Mouse (Mus musculus) ovary, postnatal 14 days (tissue): Measurements from ENCODE around the gene Cdhr3.
A peak's percentile ranks its signal among the peaks of the same experiment; 100 is the strongest.

Source experiments
- DNase-seq: peaks from one replicate; pipeline ENCODE4 v3.0.0; 2022; ENCODE audit warnings: low spot score

Gene Cdhr3

DNA sequence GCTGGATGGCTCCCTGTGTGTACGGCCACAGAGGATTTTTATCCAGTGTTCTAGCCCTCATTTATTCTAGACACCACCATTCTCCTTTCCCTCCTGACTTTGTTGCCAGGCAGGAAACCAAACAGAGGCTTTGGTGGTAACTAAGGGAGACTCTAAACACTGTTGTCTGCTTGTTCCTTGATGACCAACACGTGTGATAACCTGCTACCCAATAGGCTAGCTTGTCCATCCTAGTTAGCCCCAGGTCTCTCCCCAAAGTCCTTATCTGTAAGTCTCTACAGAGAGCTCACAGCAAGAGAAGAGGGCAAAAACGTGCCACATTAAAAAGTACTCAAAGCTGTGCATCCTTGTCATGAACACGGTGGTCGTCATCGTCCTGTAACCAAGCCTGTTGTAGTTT lies at the start of gene Cdhr3:
Gene Cdhr3, minus strand, starts transcription at position 101 of the 400 bp plus-strand sequence.
- no peak for DNase-seq

DNA sequence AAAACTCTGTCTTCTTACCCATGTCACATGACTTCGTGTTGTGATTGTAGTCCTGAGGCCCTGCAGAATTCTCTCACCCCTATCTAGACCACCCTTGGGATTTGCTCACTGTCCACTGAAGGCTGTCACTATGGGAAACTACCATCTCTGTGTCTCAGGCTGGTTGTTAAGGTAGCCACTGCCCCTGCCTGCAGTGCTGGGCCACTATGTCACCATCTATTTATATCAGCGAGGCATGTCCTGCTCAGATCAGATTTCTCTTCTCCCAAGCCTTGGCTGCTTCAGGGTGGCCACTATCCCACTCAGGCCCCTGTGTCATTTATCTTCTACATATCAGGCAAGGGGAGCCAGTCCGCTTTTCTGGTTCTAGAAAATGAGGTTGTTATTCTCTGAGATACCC lies 46.4 kb upstream of the Cdhr3 start:
- no peak for DNase-seq

DNA sequence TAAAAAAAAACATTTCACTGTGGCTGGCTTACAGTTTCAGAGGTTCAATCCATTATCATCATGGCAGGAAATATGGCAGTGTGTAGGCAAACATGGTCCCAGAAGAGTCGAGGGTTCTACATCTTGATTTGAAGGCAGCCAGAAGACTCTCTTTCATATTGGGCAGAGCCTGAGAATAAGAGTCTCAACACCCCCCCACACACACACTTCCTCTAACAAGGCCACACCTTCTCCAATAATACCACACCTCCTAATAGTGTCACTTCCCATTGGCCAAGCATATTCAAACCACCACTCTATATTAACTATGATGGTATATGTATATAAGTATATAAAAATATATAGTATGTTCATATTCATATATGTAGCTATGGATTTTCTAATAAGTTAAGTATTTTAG lies 45.2 kb upstream of the Cdhr3 start:
- DNase-seq = no peak

DNA sequence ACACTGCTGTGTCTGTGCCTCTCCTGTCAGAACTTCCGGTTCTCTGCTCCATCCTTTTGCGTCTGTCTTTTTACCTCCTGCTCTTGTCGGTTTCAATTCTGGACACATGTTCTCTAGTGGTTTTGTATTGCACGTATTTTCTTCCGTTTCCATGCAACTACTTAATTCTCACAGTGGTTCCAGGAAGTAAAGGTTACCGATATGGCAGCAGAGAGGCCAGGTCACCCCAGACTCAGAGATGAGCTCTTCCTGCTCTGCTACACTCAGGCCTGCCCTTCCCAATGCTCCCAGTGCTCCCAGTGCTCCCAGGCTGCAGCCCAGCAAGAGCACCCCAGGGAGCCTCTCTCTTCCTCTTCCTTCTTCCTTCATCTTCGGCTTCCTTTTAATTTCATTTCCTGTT lies 39.1 kb upstream of the Cdhr3 start:
- no peak for DNase-seq

DNA sequence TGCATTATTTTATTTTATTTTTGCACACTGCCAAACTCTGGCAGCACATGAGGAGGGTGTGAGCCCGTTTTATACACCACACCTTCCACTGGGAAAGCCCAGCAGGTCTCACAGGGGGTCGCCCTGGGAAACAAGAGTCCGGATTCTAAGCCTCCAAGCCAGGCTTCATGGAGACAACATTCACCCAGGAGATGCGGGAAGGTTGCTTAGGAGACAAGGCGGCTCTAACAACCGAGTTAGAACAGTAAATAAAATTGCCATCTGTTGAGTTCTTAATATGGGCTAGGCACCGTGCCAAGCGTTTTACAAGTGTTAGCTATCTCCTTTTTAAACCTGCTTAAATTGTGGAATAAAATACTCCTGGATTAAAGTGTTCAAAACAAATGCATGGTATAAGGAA lies 37.7 kb upstream of the Cdhr3 start:
- DNase-seq = no peak

DNA sequence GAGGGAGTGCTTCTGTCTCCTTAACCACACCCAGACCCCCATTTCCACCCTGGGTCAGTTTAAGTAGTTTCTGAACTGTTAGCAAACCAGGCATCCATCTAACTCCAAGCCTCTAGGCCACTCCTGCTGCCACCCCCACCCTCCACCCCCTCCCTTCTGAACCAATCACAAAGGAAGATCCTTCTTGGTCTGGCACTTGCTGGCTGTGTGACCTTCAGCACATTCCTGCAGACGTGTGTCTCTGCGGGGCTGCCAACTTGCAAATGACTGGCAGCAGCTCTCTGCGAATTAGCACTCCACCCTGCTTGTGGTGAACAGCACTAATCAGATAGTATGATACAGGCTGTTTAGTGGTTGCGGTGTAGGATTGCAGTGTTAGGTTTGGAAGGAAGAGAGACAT lies 36.7 kb upstream of the Cdhr3 start:
- DNase-seq = no peak

DNA sequence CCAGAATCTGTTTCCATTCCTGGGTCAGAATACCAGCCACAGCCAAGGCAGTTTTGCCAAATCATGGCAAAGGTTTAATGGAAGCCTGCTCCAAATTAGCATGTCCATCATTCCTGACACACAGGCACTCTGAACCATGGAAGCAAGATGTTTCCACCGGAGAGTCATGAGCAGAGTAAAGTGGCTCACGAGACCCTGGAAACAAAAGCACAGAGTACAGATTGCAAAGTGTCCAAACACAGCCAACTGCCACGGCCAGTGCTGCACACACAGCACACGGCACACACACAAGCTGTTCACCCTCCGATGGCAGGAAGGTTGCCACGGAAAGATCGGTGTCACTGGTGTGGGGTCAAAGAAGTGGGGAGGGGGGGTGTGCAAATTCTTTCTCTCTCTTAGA lies 36.0 kb upstream of the Cdhr3 start:
- no peak for DNase-seq

DNA sequence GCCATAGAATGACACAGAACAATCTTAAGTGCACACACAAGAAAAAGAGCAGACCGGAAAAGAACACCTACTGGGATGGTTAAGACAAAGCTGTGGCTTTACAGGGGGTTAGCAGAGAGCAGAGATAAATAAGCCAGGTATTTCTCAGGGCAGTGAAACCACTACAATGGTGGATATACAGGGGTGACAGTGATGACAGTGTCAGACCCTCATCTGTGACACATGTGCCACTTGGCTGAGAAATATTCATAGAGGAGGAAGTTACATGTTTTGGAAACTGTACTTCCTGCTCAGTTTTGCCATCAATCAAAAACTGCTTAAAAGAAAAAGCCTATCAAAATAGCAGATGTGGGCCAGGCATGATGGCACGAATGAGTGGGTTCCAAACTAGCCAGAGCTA lies 35.4 kb upstream of the Cdhr3 start:
- no peak for DNase-seq

DNA sequence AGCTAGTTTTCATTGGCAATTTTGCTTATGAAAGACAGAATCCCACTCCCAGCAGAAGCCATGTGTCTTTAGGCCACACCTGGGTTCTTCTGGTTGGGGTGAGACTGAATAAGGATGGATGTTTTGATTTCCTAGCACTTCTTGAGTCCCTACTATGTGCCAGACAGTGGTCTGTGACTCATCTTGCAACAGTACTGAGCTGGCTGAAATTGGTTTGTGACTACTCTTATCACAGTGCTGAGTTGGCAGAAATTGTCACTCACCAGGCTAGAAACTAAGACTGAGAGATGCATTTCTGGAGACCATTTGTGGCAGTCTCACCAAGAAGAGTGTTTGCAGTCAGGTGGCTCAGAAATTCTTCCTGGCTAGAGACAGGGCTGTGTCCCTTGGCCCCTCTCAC lies 33.6 kb upstream of the Cdhr3 start:
- DNase-seq = no peak

DNA sequence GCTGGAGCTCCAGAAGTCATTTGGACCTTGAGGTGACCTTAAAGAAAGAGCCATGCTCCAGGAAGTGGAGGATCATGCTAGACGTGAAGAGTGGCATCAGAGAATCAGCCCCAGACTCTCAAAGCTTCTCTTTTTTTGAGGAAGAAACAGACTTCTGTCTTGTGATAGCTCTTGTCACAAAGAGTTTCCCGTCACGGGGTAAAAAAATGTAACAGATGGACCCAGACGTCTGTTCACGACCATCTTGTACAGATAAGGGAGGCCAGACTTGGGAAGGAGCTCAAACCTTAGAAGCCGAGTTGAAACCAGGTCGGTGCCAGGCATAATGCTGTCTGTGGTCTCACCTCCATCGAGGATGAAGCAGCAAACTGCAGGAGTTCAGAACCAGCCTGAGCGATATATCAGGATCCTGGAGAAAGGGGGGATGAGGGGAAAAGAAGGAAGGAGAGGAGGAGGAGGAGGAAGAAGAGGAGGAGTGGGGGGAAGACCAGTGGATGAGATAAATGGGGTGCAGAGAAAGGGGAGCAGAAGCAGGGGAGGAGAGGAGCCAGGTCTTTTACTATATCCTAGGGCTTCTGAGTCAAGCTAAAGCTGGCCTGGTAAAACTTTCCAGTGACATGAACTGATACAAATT lies 33.0 kb upstream of the Cdhr3 start:
- DNase-seq = no peak

DNA sequence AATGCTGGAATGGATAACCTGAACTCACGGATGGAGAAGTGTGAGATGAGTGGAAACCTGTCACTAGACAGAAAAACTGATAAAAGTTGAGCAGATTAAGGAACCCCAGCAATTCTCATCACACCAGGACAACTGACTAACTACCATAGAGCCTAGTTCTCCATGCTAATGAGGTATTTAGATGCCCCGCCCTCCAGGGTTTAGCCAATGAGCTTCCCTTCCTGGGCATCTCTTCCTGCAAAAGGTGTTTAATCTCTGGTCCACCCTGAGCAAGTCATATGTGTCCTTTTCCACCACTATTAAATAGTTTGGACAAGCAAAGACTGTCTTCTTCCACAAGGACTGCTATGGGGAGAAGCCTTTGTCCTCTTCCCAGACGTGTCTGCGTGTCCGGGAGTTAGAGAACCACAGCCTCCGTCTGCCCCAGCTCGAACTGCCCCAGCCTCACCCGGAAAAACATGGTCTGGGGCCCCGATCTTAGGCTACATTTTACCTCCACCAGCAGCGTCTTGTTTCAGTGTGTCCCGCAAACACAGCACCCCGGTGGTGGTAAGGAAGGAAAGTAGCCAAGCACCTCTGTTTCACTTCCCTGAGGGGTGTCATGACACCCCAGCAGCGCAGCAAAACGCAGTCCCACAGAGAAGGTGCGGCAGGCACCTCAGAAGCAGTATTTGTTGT lies 26.1 kb upstream of the Cdhr3 start:
- no peak for DNase-seq

DNA sequence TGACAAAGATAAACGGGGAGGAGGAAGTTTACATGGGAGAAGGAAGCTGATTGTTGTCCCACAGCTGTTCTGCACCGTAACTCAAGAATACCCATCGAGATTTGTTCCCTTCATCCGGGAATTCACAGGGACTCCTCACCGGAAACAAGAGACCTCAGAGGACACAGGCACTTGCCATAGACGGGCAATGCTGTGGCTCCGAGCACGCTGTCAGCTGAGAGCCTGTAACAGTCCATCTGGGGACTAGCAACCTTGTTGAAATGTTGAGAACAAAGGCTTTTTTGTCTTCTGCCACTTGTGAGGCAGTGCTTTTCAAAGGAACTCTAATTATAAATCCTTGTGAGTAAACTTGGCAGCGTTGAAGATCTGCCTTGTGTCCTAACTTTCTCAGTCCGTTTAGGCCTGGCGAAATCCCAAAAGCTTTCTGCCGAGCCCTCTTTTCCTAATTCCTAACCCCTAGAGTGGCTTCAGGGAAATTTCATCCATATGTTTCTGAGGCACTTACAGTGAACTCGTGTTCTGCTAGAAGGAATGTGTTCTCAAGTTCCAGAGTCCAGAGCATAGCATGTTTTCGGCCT lies 18.3 kb upstream of the Cdhr3 start:
- peak; percentile 17 for DNase-seq

DNA sequence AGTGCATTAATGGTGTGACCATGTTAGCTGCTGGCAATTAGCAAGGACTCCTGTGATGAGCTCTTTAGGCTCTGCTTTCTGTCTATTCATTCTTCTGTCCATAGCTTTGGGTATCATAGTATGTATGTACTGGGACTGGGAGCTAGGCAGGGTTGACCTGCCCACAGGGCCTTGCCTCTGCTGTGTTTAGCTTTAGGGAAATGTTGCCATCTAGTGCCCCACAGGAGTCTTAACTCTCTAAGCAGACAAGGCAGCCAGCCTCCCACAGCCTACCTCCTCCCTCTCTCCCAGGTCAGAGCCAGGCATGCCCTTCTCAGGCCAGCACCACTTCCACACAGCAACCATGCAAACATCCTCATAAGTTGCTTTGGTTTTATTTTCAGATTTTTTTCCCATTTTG lies 16.9 kb upstream of the Cdhr3 start:
- DNase-seq = no peak

DNA sequence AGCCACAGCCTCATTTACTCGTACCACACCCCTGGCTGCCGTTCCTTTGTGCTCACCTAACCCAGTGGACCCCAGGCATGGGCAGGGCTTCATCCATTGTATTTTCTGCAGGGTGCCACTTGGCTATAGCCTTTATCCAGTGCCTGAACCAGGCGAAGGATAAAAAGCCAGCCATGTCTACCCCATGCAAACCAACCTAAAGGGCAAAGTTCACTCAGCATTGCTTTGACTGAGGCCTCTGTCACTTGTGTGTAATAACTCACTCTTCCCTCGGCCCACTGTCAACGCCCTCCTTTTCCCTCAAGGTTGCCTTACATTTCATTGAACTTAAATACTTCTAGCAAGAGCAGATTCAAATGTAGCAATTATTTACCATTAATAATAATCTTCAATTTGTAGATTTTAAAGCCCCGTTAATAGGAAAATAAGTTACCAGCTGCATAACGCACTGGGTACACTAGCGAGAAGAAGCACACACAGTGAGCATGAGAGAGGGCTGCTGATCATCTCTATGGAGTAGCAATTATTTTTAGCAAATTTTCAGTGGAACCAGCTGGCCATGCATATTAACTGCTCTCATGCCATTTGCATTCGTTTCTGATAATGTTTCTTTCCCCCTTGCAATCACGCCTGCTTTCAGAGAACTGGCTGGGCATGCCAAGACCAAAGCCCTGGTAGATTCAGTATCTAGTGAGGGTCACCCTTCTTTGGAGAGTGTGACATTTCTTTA lies 13.9 kb upstream of the Cdhr3 start:
- no peak for DNase-seq

DNA sequence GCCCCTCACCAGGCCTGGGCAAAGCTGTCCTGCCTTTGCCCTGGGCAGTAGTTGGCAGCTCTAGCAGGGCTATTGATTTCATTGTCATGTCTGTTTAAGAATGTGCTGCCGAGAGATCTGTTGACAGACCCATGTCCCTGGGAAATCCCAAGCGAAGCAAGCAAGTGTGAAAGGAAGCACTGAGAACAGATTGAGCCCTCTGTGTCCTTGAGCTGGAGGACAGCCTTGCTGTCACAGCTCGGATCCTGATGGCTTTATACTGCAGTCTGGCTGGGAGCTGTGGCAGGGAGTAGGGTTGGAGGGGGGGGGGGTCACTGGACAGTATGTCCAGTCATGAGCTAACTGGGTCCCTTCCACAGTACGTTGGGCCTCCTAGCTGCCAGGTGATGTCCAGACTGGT lies 13.0 kb upstream of the Cdhr3 start:
- no peak for DNase-seq

DNA sequence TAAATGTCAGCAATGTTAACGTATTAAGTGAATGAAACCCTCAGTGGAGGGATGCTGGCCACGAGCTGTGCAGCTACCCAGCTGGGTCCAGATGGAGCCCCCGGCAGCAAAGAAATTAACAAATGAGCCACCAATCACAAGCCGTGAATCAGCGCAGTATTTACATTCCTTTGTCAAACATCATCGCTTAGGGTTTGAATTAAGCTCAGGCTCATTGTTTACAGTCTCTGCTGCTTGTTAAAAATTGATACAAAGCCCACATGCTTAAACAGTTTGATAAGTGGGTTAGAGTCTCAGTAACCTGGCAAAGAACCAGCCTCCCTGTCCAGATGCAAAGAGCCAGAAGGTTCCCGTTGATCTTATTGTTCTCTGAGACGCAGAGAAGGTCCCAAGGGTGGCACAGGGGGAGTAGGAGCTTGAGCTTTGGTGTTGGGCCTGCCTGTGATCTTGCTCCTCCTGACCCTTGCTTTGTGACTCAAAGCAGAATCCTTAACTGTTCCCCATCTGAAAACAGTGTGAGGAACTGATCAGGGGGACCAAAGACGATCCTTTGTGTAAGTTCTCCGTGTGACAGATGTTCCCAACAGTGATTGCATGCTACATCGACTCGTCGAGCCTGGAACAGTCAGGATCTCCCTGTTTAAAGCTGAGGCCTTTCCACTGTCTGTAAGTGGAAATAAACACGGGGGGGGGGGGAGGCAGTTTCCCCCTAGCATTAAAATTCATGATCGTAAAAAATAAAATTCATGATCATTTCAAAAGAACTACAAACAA lies 9.9 kb upstream of the Cdhr3 start:
- no peak for DNase-seq

DNA sequence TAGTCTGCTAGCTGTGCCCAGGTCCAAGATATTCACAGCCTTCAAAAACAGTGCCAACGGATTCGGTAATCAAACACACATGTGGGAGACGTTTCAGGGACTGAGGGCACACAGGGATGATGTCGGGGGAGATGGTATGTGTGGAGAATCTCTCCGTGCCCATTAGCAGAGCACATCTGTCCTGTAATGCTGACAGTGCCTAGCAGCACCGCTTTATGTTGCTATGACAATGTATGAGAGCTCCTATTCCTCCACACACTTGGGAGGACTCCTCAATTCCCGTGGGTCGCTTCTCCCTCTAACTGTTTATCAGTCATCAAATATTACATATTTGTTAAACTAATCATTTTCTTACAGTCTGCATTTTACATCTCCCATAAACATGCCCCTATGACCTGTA lies 9.0 kb upstream of the Cdhr3 start:
- DNase-seq = no peak

DNA sequence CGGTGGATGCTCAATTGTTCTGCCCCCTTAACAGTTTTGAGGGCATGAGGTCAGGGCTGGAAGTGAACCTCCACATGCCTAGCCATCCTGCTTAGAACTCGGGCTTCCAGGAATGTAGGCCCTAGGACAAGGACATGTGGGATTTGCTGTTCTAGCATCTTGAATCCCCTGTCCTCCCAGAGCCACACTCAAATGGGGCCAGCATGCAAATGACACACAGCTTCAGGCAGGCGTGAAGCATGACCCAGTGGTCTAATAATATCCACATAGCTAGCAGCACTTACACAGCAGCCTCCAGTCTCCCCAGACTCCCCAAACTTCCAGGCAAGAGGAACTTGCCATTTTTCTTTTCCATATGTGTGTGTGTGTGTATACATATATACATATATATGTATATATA lies 3.3 kb upstream of the Cdhr3 start:
- DNase-seq = no peak

DNA sequence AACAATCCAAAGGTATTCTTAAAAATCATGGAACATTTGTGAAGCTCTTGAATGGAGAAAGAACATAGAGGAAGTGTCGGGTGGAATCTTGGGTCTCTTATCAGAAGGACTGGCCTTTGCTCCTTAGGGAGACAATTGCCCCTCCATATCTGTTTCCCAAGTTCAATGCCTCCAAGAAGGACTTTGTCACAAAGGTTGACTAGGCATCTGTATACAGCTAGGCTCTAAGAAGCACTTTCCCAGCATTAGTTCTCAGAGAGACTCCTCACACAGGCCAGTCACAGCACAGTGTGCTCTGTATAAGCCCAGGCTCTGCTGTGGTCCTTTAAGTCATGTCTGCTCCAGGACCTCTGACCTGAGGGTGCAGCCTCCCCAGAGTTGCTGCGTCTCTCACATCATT lies 479 bp downstream of the Cdhr3 start:
- DNase-seq = no peak

DNA sequence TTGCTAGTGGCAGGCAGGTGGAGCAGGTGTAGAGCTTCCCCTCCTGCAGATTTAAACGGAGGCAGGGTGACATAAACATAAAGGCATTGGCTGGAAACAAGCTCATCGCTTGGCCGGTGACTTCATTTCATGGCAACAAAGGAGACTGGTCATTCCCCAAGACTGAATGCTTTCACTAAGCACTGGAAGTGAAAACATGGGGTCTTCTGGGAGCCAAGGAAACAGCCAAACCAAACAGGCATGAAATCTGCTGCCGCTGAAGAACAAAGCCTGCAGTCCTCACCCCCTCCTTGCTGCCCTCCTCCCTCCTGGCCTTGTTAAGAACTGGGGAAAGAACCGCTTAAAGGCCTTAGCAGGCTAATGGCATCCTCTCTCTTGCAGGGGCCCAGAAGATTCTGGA lies 6.5 kb downstream of the Cdhr3 start:
- DNase-seq = no peak

DNA sequence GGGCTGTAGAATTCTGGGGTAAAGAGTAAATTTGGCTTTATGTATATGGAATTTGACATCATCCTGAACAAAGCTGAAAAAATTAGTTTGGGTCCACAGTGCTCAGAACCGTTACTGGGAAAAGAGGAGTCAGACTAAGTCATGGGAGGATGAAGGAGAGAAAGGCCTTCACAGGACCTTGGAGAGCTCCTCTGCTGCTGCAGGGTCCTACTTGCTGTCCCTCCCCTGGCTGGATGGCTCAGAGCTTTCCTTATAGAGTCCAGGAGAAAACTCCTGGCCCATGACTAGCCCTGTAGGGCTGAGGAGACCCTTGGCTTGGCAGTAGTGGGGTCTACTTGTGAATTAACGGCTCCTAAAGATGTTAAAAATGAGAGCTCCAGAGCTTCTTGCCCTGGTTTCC lies 8.0 kb downstream of the Cdhr3 start:
- DNase-seq = peak; percentile 23

DNA sequence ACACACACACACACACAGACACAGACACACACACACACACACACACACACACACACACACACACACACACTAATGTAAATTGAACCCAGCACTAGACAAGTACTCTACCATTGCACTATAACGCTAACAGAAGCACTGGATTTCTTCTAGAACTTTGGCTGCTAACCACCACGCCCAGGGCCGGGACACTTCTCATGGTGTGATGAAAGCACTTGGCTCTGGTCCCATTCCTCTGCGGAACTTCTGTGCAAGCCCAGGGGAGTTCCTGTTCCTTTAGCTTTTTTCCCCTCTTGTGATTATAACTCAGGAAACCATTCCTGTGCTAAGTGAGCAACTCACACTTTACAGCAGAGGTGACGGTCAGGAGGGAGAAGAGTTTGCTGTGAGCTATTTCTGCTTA lies 9.3 kb downstream of the Cdhr3 start:
- DNase-seq = no peak
